Mouse (Mus musculus) splenic B cell, adult 2 months (primary cell): ENCODE measurements around the gene Dcakd.

ENCODE experiments used
- DNase-seq: peaks from one replicate; pipeline ENCODE4 v3.0.0-alpha.2; 2011; ENCODE audit warnings: low read depth, low spot score
- H3K27me3 ChIP-seq: 2 replicates; pipeline ENCODE4 v1.6.1; 2012; ENCODE audit warnings: mild to moderate bottlenecking, low read length, moderate library complexity, mixed read lengths; ENCODE audit not compliant: control insufficient read depth, poor library complexity, insufficient read depth, severe bottlenecking
- H3K36me3 ChIP-seq: 2 replicates; pipeline ENCODE4 v1.6.1; 2012; ENCODE audit warnings: mild to moderate bottlenecking, low read length, moderate library complexity, mixed read lengths; ENCODE audit not compliant: control insufficient read depth, poor library complexity, insufficient read depth, severe bottlenecking

The Dcakd gene

GRCm38 (mm10) chr11:102961082-102961481, 67.1 kb downstream of the Dcakd start:
- H3K27me3 ChIP-seq: peaks cover 3% of the 10 kb centered on the region
- no peaks in the 10 kb centered on the region for H3K36me3 ChIP-seq
- DNase-seq: no peak

- Histone ChIP-seq H3K27me3 (peaks cover 3% of the 10 kb centered on the region), H3K36me3 (no peaks in the 10 kb centered on the region)
- DNase-seq: no peak
Observed at GRCm38 (mm10) chr11:102958870-102959269, 69.3 kb downstream of the Dcakd start.

GRCm38 (mm10) chr11:102958431-102958830, 69.7 kb downstream of the Dcakd start:
- Histone ChIP-seq H3K36me3 (no peaks in the 10 kb centered on the region), H3K27me3 (peaks cover 3% of the 10 kb centered on the region)
- DNase-seq: no peak

- DNase-seq: no peak
- Histone ChIP-seq H3K36me3 (no peaks in the 10 kb centered on the region), H3K27me3 (no peaks in the 10 kb centered on the region; the same call in 1 of the 2 replicates)
Observed at GRCm38 (mm10) chr11:102957692-102958091, 70.4 kb downstream of the Dcakd start.

GRCm38 (mm10) chr11:102956962-102957614, 71.0 kb downstream of the Dcakd start:
- H3K36me3 ChIP-seq: no peaks in the 10 kb centered on the region
- no peak for DNase-seq
- H3K27me3 ChIP-seq: no peaks in the 10 kb centered on the region; the same call in 1 of the 2 replicates

GRCm38 (mm10) chr11:102952922-102953321, 75.2 kb downstream of the Dcakd start:
- Histone ChIP-seq H3K36me3 (no peaks in the 10 kb centered on the region), H3K27me3 (no peaks in the 10 kb centered on the region)
- DNase-seq: no peak

GRCm38 (mm10) chr11:102948043-102948961, 79.8 kb downstream of the Dcakd start:
- Histone ChIP-seq H3K27me3 (no peaks in the 10 kb centered on the region), H3K36me3 (no peaks in the 10 kb centered on the region)
- peak; percentile 39 for DNase-seq

- Histone ChIP-seq H3K36me3 (no peaks in the 10 kb centered on the region), H3K27me3 (no peaks in the 10 kb centered on the region)
Observed at GRCm38 (mm10) chr11:102946992-102947343, 81.2 kb downstream of the Dcakd start.

GRCm38 (mm10) chr11:102946265-102946991, 81.7 kb downstream of the Dcakd start, which contains the start of gene C1ql1:
Gene C1ql1, minus strand, starts transcription at chr11:102946688.
- H3K27me3 ChIP-seq: no peaks in the 10 kb centered on the region
- DNase-seq: peak; percentile 84
- no peaks in the 10 kb centered on the region for H3K36me3 ChIP-seq

More at GRCm38 (mm10) chr11:102946992-102947343, 81.2 kb downstream of the Dcakd start:
- no peak for DNase-seq

- Histone ChIP-seq H3K27me3 (no peaks in the 10 kb centered on the region), H3K36me3 (no peaks in the 10 kb centered on the region)
- DNase-seq: peak; percentile 12
Observed at GRCm38 (mm10) chr11:102945306-102946264, 82.5 kb downstream of the Dcakd start.
